Mouse (Mus musculus): ENCODE results near the gene Rnf121.
A peak's percentile ranks its signal among the peaks of the same experiment; 100 is the strongest.

Gene Rnf121

GRCm38 (mm10) chr7:102000921-102001630 is 64.2 kb downstream of the Rnf121 start:
- DNase-seq (ENCODE audit: low read depth in 2 of 2, low spot score in 2 of 2), result no peak

- DNase-seq (ENCODE audit: low read depth in 2 of 2, low spot score in 2 of 2), result no peak
These were observed 65.0 kb downstream of the Rnf121 start for GRCm38 (mm10) chr7:102000296-102000695.

GRCm38 (mm10) chr7:101999461-102000151 is 65.7 kb downstream of the Rnf121 start:
- no peak for DNase-seq (ENCODE audit: low read depth in 2 of 2, low spot score in 2 of 2)

GRCm38 (mm10) chr7:101998194-101998927 is 66.9 kb downstream of the Rnf121 start:
- peak; percentile 46 to 67 for DNase-seq (ENCODE audit: low read depth in 2 of 2, low spot score in 2 of 2)

GRCm38 (mm10) chr7:101994241-101994640 is 71.0 kb downstream of the Rnf121 start:
- no peak for DNase-seq (ENCODE audit: low read depth in 2 of 2, low spot score in 2 of 2)

GRCm38 (mm10) chr7:101985081-101985480 is 80.2 kb downstream of the Rnf121 start:
- DNase-seq (ENCODE audit: low read depth in 2 of 2, low spot score in 2 of 2), result no peak

GRCm38 (mm10) chr7:101982735-101983134 is 82.5 kb downstream of the Rnf121 start:
- DNase-seq (ENCODE audit: low read depth in 2 of 2, low spot score in 2 of 2), result no peak

- no peak for DNase-seq (ENCODE audit: low read depth in 2 of 2, low spot score in 2 of 2)
These were observed 90.8 kb downstream of the Rnf121 start for GRCm38 (mm10) chr7:101974505-101974904.

- no peak for DNase-seq (ENCODE audit: low read depth in 2 of 2, low spot score in 2 of 2)
These were observed 91.5 kb downstream of the Rnf121 start for GRCm38 (mm10) chr7:101973730-101974129.

GRCm38 (mm10) chr7:101971721-101972120 is 93.5 kb downstream of the Rnf121 start:
- DNase-seq (ENCODE audit: low read depth in 2 of 2, low spot score in 2 of 2), result no peak

- peak; percentile 70 to 78 for DNase-seq (ENCODE audit: low read depth in 2 of 2, low spot score in 2 of 2)
These were observed 94.3 kb downstream of the Rnf121 start for GRCm38 (mm10) chr7:101970821-101971461.

- peak in 1 of 2 experiments; percentile 78 for DNase-seq (ENCODE audit: low read depth in 2 of 2, low spot score in 2 of 2)
These were observed 94.9 kb downstream of the Rnf121 start for GRCm38 (mm10) chr7:101970429-101970775.

- peak; percentile 78 to 83 for DNase-seq (ENCODE audit: low read depth in 2 of 2, low spot score in 2 of 2)
These were observed 95.4 kb downstream of the Rnf121 start for GRCm38 (mm10) chr7:101969694-101970428.
